Mouse (Mus musculus) thymus, adult 2 months (tissue): ENCODE measurements around the gene Tbx5. TPM values are rescaled to one million over a fixed set of nuclear protein-coding genes. Genes with fewer than 3 reads are reported as not detected.

ENCODE experiments used
- DNase-seq: peaks from one replicate; pipeline ENCODE4 v3.0.0; 2021
- H3K27ac ChIP-seq: fragments of 200-500 bp; 2 replicates; pipeline ENCODE4 v1.5.1; 2012; ENCODE audit warnings: low read length, control low read depth; ENCODE audit not compliant: control insufficient read depth, insufficient read depth
- H3K27me3 ChIP-seq: fragments of 200-500 bp; 2 replicates; pipeline ENCODE4 v1.6.1; 2012; ENCODE audit warnings: mild to moderate bottlenecking, low read length, moderate library complexity, mixed read lengths; ENCODE audit not compliant: control insufficient read depth, insufficient read depth
- H3K36me3 ChIP-seq: fragments of 200-500 bp; 2 replicates; pipeline ENCODE4 v1.6.1; 2012; ENCODE audit warnings: mild to moderate bottlenecking, low read length, moderate library complexity; ENCODE audit not compliant: control insufficient read depth, insufficient read depth
- H3K4me1 ChIP-seq: fragments of 200-500 bp; replicated peaks from 2 replicates; pipeline ENCODE4 v1.6.1; 2012; ENCODE audit warnings: low read length; ENCODE audit not compliant: control insufficient read depth, insufficient read depth
- H3K4me3 ChIP-seq: fragments of 200-500 bp; 2 replicates; pipeline ENCODE4 v1.5.1; 2012; ENCODE audit warnings: mild to moderate bottlenecking, low read length, control low read depth, moderate library complexity; ENCODE audit not compliant: control insufficient read depth, insufficient read depth
- CTCF ChIP-seq: fragments of 200-500 bp; IDR thresholded peaks from 2 replicates; pipeline ENCODE4 v1.5.1; 2012; ENCODE audit warnings: mild to moderate bottlenecking, control low read depth, low read length, moderate library complexity, borderline replicate concordance; ENCODE audit not compliant: control insufficient read depth, poor library complexity, insufficient read depth; ENCODE audit errors: extremely low read depth
- POLR2A ChIP-seq: fragments of 200-500 bp; IDR thresholded peaks from 2 replicates; pipeline ENCODE4 v1.6.1; 2012; ENCODE audit warnings: mild to moderate bottlenecking, low read length, control low read depth, moderate library complexity; ENCODE audit not compliant: control insufficient read depth, poor library complexity, insufficient read depth; ENCODE audit errors: extremely low read depth
- WGBS: fragments of 180-500 bp; shearing (Covaris S2); methylation state at CpG from one replicate; pipeline ENCODE4 v1.1.7; 2018; 5-methylcytosine and 5-hydroxymethylcytosine counted together
- polyA plus RNA-seq: library from polyadenylated mRNA; depleted of rRNA; stranded (reverse); fragments of >200 nt; gene quantifications from 2 replicates; pipeline ENCODE4 v1.2.3, GENCODE M21; 2012

The Tbx5 gene
- polyA plus RNA-seq, 1 experiment, result 1.7 TPM

- Histone ChIP-seq H3K4me1 (no peaks in the 10 kb centered on the region), H3K36me3 (no peaks in the 10 kb centered on the region), H3K27me3 (peaks cover 16% of the 10 kb centered on the region), H3K4me3 (no peak overlapping the region), H3K27ac (no peak overlapping the region)
- 7% methylated on average over 26 of the region's 26 CpGs for WGBS
- no peak for DNase-seq
- TF ChIP-seq CTCF (no peak), POLR2A (no peak)
Measured at GRCm38 (mm10) chr5:119797580-119798150, 34.8 kb upstream of the Tbx5 start.

DNA sequence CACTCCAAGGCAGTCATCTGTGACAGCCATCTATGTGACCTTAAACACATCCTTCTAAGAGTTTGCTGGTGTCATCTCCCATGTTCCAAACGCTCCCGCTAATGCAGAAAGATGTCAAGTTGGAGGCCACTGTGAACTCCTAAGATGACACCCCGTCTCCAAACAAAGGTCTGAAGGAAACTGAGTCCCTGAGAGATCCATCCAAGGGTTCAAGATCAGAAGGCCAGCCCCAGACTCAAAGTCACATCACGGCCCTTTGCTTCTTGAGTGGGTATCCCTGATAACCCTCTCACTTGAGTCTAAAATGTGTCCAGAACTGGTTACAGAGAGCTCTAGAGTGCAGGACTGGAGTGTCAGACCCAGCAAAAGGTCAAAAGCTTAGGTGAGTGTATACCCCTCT lies 34.2 kb upstream of the Tbx5 start:
- Histone ChIP-seq H3K27ac (no peak overlapping the region), H3K27me3 (peaks cover 21% of the 10 kb centered on the region), H3K4me1 (no peaks in the 10 kb centered on the region), H3K36me3 (no peaks in the 10 kb centered on the region), H3K4me3 (no peak overlapping the region)
- TF ChIP-seq CTCF (no peak), POLR2A (no peak)
- no peak for DNase-seq
- 11% methylated on average over 4 of the region's 4 CpGs for WGBS

GRCm38 (mm10) chr5:119798713-119799418 lies 33.6 kb upstream of the Tbx5 start:
- Histone ChIP-seq H3K36me3 (no peaks in the 10 kb centered on the region), H3K27me3 (peaks cover 21% of the 10 kb centered on the region), H3K4me3 (no peak overlapping the region), H3K4me1 (no peaks in the 10 kb centered on the region), H3K27ac (no peak overlapping the region)
- 6% methylated on average over 5 of the region's 5 CpGs for WGBS
- TF ChIP-seq CTCF (no peak), POLR2A (no peak)
- no peak for DNase-seq

DNA sequence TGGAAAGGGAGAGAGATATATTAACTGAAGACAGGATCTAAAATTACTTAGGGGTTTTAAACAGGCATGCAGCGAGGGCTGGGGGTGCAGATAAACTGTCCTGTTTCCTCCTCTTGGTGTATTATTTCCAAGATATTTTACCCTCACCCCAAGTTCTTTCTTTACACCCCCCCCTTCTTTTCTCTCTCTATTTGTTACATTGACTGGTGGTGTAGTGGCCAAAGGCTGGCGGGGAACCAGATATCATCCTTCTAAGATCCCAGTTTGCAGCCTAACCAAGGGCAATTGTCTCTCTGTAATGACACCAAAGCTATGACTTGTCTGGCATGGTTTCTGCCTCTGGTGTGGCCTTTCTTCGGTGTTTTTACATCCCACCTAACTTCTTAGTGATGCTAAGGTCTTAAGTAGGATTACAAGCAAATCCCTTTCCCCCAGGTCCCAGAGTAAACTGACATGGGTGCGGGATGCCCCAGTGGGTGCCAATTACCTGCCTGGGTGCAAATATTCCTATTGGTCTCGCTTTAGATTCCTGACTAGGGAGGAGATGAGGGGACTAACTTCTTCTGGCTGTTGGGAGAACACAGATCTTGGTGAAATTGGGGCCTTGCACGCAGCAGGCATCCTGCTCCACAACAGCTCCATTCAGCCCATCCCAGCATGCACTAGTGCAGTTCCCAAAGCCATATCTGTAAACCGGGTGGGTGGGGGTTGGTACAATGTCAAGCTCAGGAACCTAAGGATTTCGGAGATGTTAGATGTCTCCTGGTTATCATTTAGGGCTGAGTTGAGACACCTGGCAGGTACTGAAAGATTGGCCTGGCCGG lies 32.8 kb upstream of the Tbx5 start:
- DNase-seq, result no peak
- Histone ChIP-seq H3K4me3 (no peak overlapping the region), H3K27ac (no peak overlapping the region), H3K4me1 (no peaks in the 10 kb centered on the region), H3K36me3 (no peaks in the 10 kb centered on the region), H3K27me3 (peaks cover 24% of the 10 kb centered on the region)
- WGBS, result 17% methylated on average over 9 of the region's 9 CpGs
- TF ChIP-seq POLR2A, result no peak
- no peak for TF ChIP-seq CTCF

GRCm38 (mm10) chr5:119800243-119800665 lies 32.2 kb upstream of the Tbx5 start:
- 6% methylated on average over 11 of the region's 11 CpGs for WGBS
- Histone ChIP-seq H3K4me1 (no peaks in the 10 kb centered on the region), H3K4me3 (no peak overlapping the region), H3K27ac (no peak overlapping the region), H3K27me3 (peaks cover 24% of the 10 kb centered on the region), H3K36me3 (no peaks in the 10 kb centered on the region)
- DNase-seq, result no peak
- TF ChIP-seq CTCF (no peak), POLR2A (no peak)

DNA sequence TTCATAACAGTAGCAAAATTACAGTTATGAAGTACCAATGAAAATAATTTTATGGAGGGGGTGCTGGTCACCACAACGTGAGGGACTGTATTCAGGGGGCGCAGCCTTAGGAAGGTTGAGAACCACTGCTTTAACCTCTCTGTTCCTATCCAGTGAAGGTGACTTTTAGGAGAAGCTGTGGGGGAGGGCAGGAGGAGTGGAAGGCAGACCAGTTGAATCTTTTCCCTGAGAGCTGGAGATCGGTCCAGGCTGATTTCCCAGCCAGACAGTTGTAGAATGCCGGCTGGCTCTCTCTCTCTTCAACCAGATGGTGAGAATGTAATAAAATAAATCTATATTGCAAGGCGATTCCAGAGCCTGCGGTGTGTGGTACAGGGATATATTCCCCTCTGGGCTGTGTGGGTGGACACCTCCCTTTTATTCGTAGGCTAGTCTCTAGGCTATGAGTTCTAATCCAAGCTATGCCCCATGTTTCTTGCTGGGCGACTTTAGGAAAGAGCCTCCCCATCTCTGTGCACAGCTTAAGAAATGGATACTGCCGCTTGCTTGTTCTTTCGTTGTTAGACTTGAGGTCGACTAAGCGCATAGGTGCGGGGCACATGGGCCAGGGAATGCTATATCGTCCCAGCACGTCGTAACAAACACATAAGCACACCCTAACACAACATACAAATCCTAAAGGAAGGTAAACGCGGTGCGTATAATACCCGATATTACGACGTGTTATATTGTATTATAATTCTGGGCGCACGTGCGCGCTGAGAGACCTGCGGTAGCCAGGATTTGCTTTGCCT lies 29.7 kb upstream of the Tbx5 start:
- WGBS, result 11% methylated on average over 27 of the region's 27 CpGs
- TF ChIP-seq POLR2A (no peak), CTCF (no peak)
- H3K4me1 ChIP-seq, result no peaks in the 10 kb centered on the region
- no peak overlapping the region for H3K4me3 ChIP-seq
- H3K36me3 ChIP-seq, result no peaks in the 10 kb centered on the region
- DNase-seq, result no peak
- H3K27me3 ChIP-seq, result peaks cover 17% of the 10 kb centered on the region; the same call in 1 of the 2 replicates
- H3K27ac ChIP-seq, result no peak overlapping the region
